Mouse (Mus musculus): ENCODE measurements around the gene Olfr889.
"Not testable (repeated sequence)": the region's sequence is repeated elsewhere in the genome, so short reads cannot be mapped to it uniquely, and the experiment has no call there.

The Olfr889 gene

GRCm38 (mm10) chr9:38114898-38115297, at the start of gene Olfr889:
TSS of gene Olfr889 (plus strand) at chr9:38115198.
- DNase-seq (ENCODE audit: low read depth) = no peak

DNA sequence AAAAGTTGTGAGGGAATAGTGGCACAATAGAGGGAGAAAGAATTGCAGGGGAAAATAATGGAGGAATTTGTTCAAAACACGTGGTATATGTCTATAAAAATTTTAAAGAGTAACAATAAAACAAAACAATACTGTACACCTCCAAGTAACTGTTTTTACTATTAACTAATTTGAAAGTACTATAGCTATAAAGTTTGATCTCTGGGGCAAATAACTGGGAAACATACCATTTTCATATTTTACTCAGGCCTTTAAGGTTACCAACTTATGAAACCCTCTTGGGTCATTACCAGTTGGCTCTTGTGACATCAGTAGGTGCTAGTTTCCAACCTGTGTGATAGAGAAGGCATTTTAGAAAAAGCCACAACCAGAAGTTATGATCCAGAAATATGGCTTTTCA, 31.2 kb upstream of the Olfr889 start, which contains the start of gene Olfr887:
Gene Olfr887, plus strand, starts transcription at position 301 of the 400 bp plus-strand sequence.
- no peak for DNase-seq (ENCODE audit: low read depth)

DNA sequence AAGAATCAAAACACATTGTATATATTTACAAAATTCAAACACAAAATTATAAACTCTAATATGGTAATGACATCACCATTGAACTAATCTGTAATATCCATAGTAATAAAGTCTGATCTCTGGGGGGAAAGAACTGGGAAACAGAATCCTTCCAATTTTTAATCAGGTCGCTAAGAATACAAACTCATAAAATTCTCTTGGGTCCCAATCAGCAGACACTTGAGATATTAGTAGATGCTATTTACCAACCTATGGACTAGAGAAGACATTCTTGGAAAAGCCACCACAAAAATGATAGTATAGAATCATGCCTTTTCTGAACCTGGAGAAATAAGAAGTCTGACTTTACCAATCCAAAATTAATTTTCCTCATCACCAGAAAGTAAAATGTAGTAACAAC, 7.2 kb upstream of the Olfr889 start, which contains the start of gene Olfr888:
Gene Olfr888, plus strand, starts transcription at position 301 of the 400 bp plus-strand sequence.
- DNase-seq (ENCODE audit: low read depth) = no peak

GRCm38 (mm10) chr9:38142217-38142616, 27.2 kb downstream of the Olfr889 start, which contains the start of gene Olfr890:
TSS of gene Olfr890 (plus strand) at chr9:38142517.
- no peak for DNase-seq (ENCODE audit: low read depth)

DNA sequence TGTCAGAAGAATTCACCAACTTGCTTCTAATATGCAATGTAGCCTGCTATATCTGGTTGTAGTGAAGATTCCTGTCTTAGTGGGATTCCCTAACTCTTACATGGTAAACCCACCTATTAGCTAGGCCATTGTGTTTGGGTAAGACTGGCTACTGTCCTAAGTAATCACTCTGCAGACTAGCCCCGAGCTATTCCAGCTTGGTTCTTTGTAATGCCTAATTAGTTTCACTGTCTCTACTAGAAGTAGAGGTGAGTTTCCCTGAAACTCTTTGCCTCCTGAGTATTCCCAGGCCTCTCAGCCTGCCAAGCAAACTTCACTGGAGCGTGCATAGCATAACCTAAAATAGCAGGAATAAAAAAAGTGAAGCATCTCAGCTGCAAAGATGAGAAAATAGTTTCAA, 53.3 kb downstream of the Olfr889 start:
- not testable (repeated sequence) for DNase-seq (ENCODE audit: low read depth)

Data from 416B (cell line).